Mouse (Mus musculus) CD4-positive naive resting alpha-beta T cell, adult 57 days (primary cell): ENCODE measurements around the gene Hps3. TPM values are rescaled to one million over a fixed set of nuclear protein-coding genes. Genes with fewer than 3 reads are reported as not detected.

ENCODE experiments used
- total RNA-seq: library from RNA; stranded (reverse); gene quantifications from one replicate; pipeline ENCODE4 v1.2.4, GENCODE M21; 2023

Gene Hps3
- 80.0 TPM for total RNA-seq

GRCm38 (mm10) chr3:20034719-20035404 is at the start of gene Hps3:
TSS of gene Hps3 (minus strand) at chr3:20035315.

GRCm38 (mm10) chr3:20057306-20058196 is 22.4 kb upstream of the Hps3 start, which contains the start of gene Hltf:
TSS of gene Hltf (plus strand) at chr3:20057811.

GRCm38 (mm10) chr3:19956885-19957284 is 78.2 kb downstream of the Hps3 start, which contains the start of gene Cp:
TSS of gene Cp (plus strand) at chr3:19957054.

Other genes starting within 250 kb of the Hps3 start
- 1.1 TPM for gene Cp, start 78.3 kb downstream of the Hps3 start, total RNA-seq
- gene Hltf, start 22.5 kb upstream of the Hps3 start, total RNA-seq = 60.2 TPM
- gene Gyg, start 120.0 kb upstream of the Hps3 start, total RNA-seq = 33.8 TPM
- 2.5 TPM for gene Cpa3, start 206.9 kb upstream of the Hps3 start, total RNA-seq
- gene Cpb1, start 240.4 kb upstream of the Hps3 start, total RNA-seq = 1.9 TPM